Mouse (Mus musculus): ENCODE measurements around the gene Pax1.

The Pax1 gene

DNA sequence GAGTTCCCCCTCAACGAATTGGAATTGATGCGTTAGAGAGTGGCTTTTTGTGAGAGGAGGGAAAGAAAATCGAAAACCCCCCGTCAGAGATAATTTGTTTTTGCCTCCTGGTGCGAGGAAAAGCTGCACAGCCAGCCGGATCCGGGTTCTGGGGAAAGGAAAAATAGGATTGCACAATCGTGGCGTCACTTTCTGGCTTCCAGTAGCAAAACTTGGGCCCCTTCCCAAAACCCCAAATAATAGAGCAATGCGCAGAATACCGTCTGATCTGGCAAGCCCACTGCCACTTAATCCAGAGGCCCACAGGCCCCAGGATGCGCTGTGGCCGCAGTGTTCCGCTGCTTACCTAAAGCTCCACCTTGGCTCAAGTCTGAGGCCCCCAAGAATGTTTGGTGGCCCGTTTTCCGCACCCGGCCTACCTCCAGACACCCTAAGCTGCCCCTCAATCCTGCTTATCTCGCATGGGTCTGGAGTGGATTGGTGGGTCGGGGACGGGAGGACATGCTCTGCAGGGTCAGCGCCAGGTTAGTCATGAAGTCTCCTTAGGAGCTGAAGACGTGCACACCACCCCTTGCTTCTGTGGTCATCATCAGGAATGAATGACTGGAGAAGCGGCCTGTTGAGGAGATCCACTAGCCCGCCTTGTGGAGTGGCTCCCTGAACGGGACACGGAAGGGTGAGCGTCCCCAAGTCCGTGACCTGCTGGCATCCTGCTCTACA lies 11.4 kb downstream of the Pax1 start:
- DNase-seq (ENCODE audit: low spot score): no peak

GRCm38 (mm10) chr2:147373667-147374007 lies 11.9 kb downstream of the Pax1 start:
- no peak for DNase-seq (ENCODE audit: low spot score)

GRCm38 (mm10) chr2:147374245-147374644 lies 12.5 kb downstream of the Pax1 start:
- DNase-seq (ENCODE audit: low spot score): no peak

GRCm38 (mm10) chr2:147375019-147375715 lies 13.4 kb downstream of the Pax1 start:
- no peak for DNase-seq (ENCODE audit: low spot score)

DNA sequence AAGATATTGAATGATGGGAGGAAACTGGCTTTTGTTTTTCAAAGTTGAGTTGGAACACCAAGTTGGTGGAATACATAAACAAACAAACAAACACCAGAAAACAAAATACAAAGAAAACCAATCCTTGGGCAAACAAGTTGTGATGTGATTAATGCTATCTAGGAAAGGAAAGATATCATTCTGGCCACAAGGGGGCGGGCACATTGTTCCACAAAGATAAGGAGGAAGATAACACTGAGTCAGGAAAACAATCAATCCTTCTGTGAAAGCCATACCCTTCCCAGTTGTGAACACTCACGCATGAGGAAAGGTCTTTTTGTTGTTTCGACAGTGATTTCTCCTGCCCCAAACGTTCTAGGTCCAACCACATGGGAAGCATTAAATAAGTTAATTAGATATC lies 17.2 kb downstream of the Pax1 start:
- DNase-seq (ENCODE audit: low spot score): no peak

DNA sequence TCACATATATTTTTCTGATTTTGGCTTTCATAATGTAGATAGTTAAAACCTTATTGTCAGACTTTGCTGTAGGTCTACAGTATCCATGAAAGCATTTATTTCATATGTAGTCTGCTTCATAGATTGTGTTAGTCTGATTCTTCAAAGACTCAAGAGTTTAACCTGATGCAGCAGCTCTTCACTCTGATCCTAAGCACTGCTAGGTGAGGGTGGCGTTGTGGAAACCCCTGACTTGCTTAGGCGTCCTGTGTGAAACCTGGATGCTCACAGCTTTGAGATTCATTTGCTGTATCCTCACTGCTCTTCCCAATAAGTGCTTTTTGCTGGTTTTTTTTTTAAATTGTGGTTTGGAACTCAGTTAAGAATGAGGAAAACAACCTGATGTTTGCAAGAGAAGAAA lies 21.6 kb downstream of the Pax1 start:
- DNase-seq (ENCODE audit: low spot score): no peak

DNA sequence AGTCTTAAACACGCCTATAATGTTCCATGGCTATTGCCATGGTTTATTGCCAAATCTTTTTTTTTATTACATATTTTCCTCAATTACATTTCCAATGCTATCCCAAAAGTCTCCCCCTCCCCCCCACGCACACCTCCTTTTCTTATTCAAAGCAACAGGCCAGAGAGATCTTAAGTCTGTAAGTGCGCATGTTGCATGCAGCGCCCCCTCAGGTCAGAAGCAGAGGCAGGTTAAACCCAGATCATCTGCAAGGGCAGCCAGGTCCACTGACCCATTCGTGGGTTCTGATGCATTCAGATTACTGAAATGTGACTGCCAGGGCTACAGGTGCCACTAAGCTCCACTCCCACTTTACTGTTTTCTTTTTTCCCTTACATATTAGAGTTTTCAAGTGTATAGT lies 25.2 kb downstream of the Pax1 start:
- DNase-seq (ENCODE audit: low spot score): no peak

DNA sequence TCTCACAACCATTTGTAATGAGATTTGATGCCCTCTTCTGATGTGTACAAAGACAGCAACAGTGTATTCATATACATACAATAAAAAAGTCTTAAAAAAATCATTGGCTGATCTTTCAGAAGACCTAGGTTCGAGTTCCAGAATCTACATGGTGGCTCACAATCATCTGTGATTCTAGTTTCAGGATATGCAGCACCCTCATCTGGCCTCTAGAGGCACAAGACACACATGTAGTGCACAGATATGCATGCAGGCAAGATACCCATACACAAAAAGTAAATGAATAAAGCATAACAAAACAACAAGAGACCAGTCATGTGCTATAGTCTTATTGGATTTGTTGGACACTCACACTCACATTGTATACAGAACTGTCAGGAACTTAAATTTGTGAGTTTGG lies 47.6 kb downstream of the Pax1 start:
- DNase-seq (ENCODE audit: low spot score): no peak

- DNase-seq (ENCODE audit: low spot score): no peak
Observed at GRCm38 (mm10) chr2:147415037-147415436, 53.3 kb downstream of the Pax1 start.

GRCm38 (mm10) chr2:147424582-147425255 lies 63.0 kb downstream of the Pax1 start:
- DNase-seq (ENCODE audit: low spot score): no peak

DNA sequence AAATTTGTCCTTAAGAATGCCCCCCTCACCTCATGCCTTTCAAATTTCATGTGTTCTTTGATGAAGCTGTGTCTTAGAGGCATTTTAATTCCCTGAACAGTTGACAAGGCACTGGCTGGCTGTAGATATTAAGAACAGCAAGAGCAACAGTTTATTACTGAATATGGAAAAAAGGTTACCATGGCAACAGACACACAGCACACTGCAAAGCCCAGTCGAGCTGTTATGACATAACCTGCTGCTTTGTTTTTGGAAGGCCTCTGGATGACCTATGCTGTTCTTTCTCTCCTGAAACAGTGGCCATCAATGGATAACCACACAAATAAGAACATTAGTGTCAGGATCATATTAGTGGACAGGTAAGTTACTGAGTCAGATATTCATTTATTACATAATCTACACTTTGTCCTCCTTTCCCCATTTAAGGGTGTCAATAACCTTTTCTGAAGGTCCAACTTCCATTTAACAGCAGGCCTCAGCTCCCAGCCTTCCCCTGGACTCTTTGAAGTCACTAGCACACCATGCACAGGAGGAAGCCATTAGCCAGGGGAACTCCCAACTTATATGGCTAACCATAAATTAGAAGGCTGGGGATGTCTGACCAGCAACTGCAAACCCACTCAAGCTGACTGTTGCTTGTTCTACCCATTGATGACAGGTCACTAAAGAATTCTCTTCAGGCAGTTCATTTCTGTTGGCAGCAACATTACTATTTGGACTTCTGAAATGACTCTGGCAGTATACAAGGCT lies 68.1 kb downstream of the Pax1 start:
- no peak for DNase-seq (ENCODE audit: low spot score)

- DNase-seq (ENCODE audit: low spot score): no peak
Observed at GRCm38 (mm10) chr2:147433120-147433519, 71.4 kb downstream of the Pax1 start.

All from urinary bladder, postnatal 25 days (tissue).